Mouse (Mus musculus): ENCODE data around the gene Actr3b. TPM values are rescaled to one million over a fixed set of nuclear protein-coding genes. Genes with fewer than 3 reads are reported as not detected.

The Actr3b gene
- polyA plus RNA-seq, 1 experiment from 2014 or later, result 9.9 TPM

DNA sequence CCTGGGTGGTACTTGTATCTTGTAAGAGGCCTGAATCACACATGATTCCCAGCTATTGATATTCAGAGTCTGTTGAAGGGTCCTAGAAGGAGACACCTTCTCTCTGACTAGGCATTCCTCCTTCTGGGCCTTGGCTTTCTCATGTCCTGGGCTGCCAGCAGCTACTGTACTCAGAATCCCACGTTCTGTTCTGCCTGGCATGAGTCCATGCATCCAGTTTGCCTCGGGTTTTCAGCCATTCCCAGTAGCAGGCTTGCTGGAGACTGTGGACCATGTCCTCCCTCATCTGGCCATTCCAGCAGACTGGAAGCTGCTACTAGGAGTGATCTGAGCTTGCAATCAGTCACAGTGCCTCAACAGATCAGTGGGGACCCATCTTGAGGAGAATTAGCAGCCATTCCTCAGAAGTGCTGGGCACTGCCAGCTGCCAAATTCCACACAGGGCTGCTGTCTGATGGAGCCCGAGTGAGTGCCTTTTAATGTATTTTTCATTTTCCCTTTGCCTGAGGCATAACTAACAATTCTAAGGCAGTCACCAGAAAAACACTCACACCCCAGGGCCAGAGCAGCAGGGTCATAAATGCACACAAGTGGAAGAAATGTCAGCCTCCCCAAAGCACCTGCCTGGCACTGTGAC is 130.1 kb downstream of the Actr3b start:
- H3K4me2 ChIP-seq (replicated peaks; ENCODE audit: low read depth, low read length), result no peak overlapping the region
- H3K9me3 ChIP-seq (ENCODE audit: control insufficient read depth, low read length), result no peaks in the 10 kb centered on the region
- no peak overlapping the region for H3K9ac ChIP-seq (ENCODE audit: low read depth, low read length)
- H3K4me3 ChIP-seq (ENCODE audit: low read depth, low read length), result no peak overlapping the region
- ATAC-seq (ENCODE audit: low FRiP score) (no peak), DNase-seq (ENCODE audit: low spot score) (no peak)
- H3K4me1 ChIP-seq (replicated peaks; ENCODE audit: control insufficient read depth, insufficient read depth, low read length), result no peaks in the 10 kb centered on the region
- H3K27ac ChIP-seq (ENCODE audit: low read depth, low read length), result no peak overlapping the region
- no peaks in the 10 kb centered on the region for H3K36me3 ChIP-seq (ENCODE audit: control insufficient read depth, insufficient read depth, low read length)
- no peaks in the 10 kb centered on the region for H3K27me3 ChIP-seq (ENCODE audit: control insufficient read depth, insufficient read depth, low read length)
- WGBS, result 59% methylated on average over 3 of the region's 3 CpGs

DNA sequence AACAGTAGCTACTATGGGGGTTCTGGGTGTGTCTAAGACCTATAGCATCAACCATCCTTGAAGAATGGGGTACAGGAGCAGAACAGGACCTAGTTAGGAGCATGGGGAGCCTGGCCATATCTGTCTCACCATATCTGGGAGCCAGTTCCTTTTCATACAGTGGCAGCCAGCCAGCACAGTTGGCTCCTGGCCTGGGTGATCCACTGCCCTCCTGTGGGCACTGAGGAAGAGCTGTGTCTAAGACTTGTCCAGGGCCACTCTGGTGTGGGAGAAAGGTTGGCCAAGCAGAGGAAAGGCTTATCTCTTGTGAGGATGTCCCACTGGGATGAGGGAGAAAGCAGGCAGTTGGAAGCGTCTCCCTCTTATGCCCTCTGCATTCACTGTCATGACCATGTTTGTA is 131.5 kb downstream of the Actr3b start:
- DNase-seq (ENCODE audit: low spot score) (no peak), ATAC-seq (ENCODE audit: low FRiP score) (no peak)
- Histone ChIP-seq H3K9me3 (ENCODE audit: control insufficient read depth, low read length) (no peaks in the 10 kb centered on the region), H3K27me3 (ENCODE audit: control insufficient read depth, insufficient read depth, low read length) (no peaks in the 10 kb centered on the region), H3K4me3 (ENCODE audit: low read depth, low read length) (no peak overlapping the region), H3K4me2 (replicated peaks; ENCODE audit: low read depth, low read length) (no peak overlapping the region), H3K36me3 (ENCODE audit: control insufficient read depth, insufficient read depth, low read length) (no peaks in the 10 kb centered on the region), H3K9ac (ENCODE audit: low read depth, low read length) (no peak overlapping the region), H3K27ac (ENCODE audit: low read depth, low read length) (no peak overlapping the region), H3K4me1 (replicated peaks; ENCODE audit: control insufficient read depth, insufficient read depth, low read length) (no peaks in the 10 kb centered on the region)
- WGBS, result 83% methylated on average over 1 of the region's 1 CpGs

Other genes with a start within 250 kb of the Actr3b start
- gene Cct8l1, start 243.9 kb upstream of the Actr3b start, polyA plus RNA-seq (2014; fragmentation: Nextera tagmentation; extraction: Ambion mirVana), result not detected in 2 replicates
- 7.9 and 10.2 TPM in 2 replicates for gene Xrcc2, start 54.2 kb upstream of the Actr3b start, polyA plus RNA-seq (2014; fragmentation: Nextera tagmentation; extraction: Ambion mirVana)
- 0.11 TPM in 1 of 2 replicates, not detected in the other for gene Gm21663, start 182.4 kb downstream of the Actr3b start, polyA plus RNA-seq (2014; fragmentation: Nextera tagmentation; extraction: Ambion mirVana)
- gene Gm21671, start 194.4 kb downstream of the Actr3b start, polyA plus RNA-seq (2014; fragmentation: Nextera tagmentation; extraction: Ambion mirVana), result 0.14 TPM in 1 of 2 replicates, not detected in the other
- gene Gm21680, start 212.7 kb downstream of the Actr3b start, polyA plus RNA-seq (2014; fragmentation: Nextera tagmentation; extraction: Ambion mirVana), result 0.06 TPM in 1 of 2 replicates, not detected in the other
- 0.04 TPM in 1 of 2 replicates, not detected in the other for gene Gm21698, start 228.7 kb downstream of the Actr3b start, polyA plus RNA-seq (2014; fragmentation: Nextera tagmentation; extraction: Ambion mirVana)
- gene Gm1979, start 244.8 kb downstream of the Actr3b start, polyA plus RNA-seq (2014; fragmentation: Nextera tagmentation; extraction: Ambion mirVana), result not detected in 2 replicates